Mouse (Mus musculus) embryonic facial prominence, embryonic 15.5 days (tissue): ENCODE results near the gene Grk1. TPM values are rescaled to one million over a fixed set of nuclear protein-coding genes. Genes with fewer than 3 reads are reported as not detected.

Experiments
- ATAC-seq: fragments of 200-750 bp; cut with Nextera tagmentation; 2 replicates; pipeline ENCODE4 v1.8.0; 2017; ENCODE audit warnings: low read depth, moderate TSS enrichment; ENCODE audit not compliant: insufficient number of reproducible peaks, low FRiP score, low TSS enrichment
- H3K27ac ChIP-seq: fragments of 300-500 bp; sonication (generic); replicated peaks from 2 replicates; pipeline ENCODE4 v1.5.1; 2015; ENCODE audit warnings: mild to moderate bottlenecking, inconsistent platforms
- H3K27me3 ChIP-seq: fragments of 300-500 bp; sonication (generic); 2 replicates; pipeline ENCODE4 v1.6.1; 2015; ENCODE audit warnings: inconsistent platforms
- H3K36me3 ChIP-seq: fragments of 300-500 bp; sonication (generic); 2 replicates; pipeline ENCODE4 v1.6.1; 2015; ENCODE audit warnings: mild to moderate bottlenecking, inconsistent platforms
- H3K4me1 ChIP-seq: fragments of 300-500 bp; sonication (generic); 2 replicates; pipeline ENCODE4 v1.6.1; 2015; ENCODE audit warnings: inconsistent platforms
- H3K4me2 ChIP-seq: fragments of 300-500 bp; sonication (generic); replicated peaks from 2 replicates; pipeline ENCODE4 v1.6.1; 2015; ENCODE audit warnings: mild to moderate bottlenecking, inconsistent platforms
- H3K4me3 ChIP-seq: fragments of 300-500 bp; sonication (generic); replicated peaks from 2 replicates; pipeline ENCODE4 v1.5.1; 2015; ENCODE audit warnings: mild to moderate bottlenecking, inconsistent platforms
- H3K9ac ChIP-seq: fragments of 300-500 bp; sonication (generic); 2 replicates; pipeline ENCODE4 v1.6.1; 2015; ENCODE audit warnings: inconsistent platforms
- H3K9me3 ChIP-seq: fragments of 300-500 bp; sonication (generic); replicated peaks from 2 replicates; pipeline ENCODE4 v1.6.1; 2016; ENCODE audit warnings: inconsistent platforms
- WGBS: fragments of 180-500 bp; shearing (Covaris S2); methylation state at CpG from one replicate; pipeline ENCODE4 v1.1.7; 2015; 5-methylcytosine and 5-hydroxymethylcytosine counted together
- polyA plus RNA-seq: library from polyadenylated mRNA; unstranded; fragments of >200 nt; fragmentation: Nextera tagmentation; extraction: Ambion mirVana; gene quantifications from 2 replicates; pipeline ENCODE4 v1.2.1, GENCODE M21; 2015

The Grk1 gene
- polyA plus RNA-seq, 1 experiment from 2014 or later: 0.04 TPM

DNA sequence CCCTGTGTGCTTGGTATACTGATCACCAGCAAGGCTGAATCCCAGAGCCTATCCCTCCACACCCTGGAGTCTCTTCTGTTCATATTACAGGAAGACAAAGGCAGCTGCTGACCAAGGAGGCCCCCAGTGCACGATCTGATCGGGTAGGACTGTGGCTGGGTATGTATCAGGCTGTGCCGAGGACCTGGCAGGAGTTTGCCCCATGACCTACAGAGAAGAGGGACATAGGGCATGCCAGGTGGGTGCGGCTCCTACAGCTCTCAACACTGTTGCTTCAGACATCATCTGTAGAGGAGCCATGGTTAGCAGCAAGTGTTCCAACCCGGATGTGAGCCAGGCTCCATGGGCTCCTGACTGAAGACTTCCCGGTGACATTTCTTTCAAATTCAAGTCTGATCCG, 11.0 kb upstream of the Grk1 start:
- H3K27me3 ChIP-seq: no peaks in the 10 kb centered on the region
- no peak overlapping the region for H3K27ac ChIP-seq
- 83% methylated on average over 7 of the region's 7 CpGs for WGBS
- H3K4me1 ChIP-seq: no peaks in the 10 kb centered on the region
- H3K9ac ChIP-seq: no peak overlapping the region
- H3K4me3 ChIP-seq: no peak overlapping the region
- H3K36me3 ChIP-seq: no peaks in the 10 kb centered on the region
- no peak for ATAC-seq
- H3K4me2 ChIP-seq: no peak overlapping the region
- H3K9me3 ChIP-seq: no peaks in the 10 kb centered on the region

DNA sequence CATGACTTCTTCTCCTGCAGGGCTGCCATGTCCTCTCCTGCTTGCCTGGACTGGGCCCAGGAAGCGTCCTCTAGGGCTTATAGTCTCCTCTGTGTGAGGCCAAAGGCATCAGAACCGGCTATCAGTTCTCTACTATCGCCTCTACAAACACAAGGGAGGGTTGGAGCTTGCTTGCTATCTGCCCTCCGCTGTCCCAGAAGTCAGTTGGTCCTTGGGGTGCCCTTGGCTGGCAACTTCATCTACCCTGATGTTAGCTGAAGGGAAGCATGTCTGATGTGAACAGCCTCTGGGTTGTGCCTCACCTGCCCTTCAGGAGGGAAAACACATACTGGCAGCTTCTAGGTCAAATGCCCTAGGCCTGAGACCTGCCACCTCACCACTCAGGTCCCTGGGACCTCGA, 8.2 kb upstream of the Grk1 start, which contains the start of gene Atp4b:
Atp4b (minus strand) TSS at position 101 of the 400 bp plus-strand sequence.
- Histone ChIP-seq H3K4me2 (no peak within 1 kb of the TSS), H3K27me3 (no peaks in the 10 kb centered on the region), H3K36me3 (no peaks in the 10 kb centered on the region), H3K4me3 (no peak within 1 kb of the TSS), H3K27ac (no peak within 1 kb of the TSS), H3K9ac (no peak within 1 kb of the TSS), H3K9me3 (no peaks in the 10 kb centered on the region), H3K4me1 (no peaks in the 10 kb centered on the region)
- ATAC-seq: no peak
- 82% methylated on average over 5 of the region's 5 CpGs for WGBS

DNA sequence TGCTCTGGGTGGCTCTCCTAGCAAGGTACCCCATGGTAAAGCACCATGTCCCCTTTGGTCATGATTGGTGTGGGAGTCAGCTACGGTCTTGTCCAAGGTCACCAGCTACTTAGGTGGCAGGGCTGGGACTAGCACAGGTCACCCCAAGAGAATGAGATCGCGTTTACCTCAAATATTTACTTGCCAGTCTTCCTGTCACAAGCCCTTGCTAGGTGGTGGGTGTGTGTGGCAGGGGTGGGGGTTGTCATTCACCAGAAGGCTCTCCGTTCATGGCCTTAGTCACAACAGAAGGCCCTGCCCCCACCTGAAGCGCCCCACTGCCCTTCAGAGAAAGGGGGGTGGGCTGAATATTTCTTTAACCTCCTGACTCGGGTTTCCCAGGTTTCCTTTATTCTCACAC, 1.4 kb upstream of the Grk1 start:
- Histone ChIP-seq H3K4me3 (no peak overlapping the region), H3K36me3 (no peaks in the 10 kb centered on the region), H3K9me3 (no peaks in the 10 kb centered on the region), H3K4me1 (no peaks in the 10 kb centered on the region), H3K27ac (no peak overlapping the region), H3K4me2 (no peak overlapping the region), H3K27me3 (no peaks in the 10 kb centered on the region), H3K9ac (no peak overlapping the region)
- 73% methylated on average over 6 of the region's 6 CpGs for WGBS
- no peak for ATAC-seq

DNA sequence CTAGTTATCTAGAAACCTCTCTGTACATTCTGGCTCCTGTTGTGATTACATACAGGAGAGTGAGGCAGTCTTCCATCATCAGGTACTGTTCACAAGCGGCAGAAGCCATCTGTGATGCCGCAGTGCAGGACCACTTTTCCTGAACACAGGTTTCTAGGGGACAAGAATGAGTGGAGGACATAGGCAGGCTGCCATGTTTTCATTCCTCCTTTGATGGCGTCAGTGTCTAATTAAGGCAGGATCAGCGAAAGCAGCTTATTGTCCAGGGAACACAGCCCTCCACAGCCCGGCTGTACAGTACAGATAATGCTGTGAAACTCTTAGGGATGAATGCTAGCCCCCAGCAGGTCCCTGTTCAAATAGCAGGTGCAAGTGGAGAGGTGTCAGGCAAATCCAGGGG, 1.1 kb downstream of the Grk1 start:
- Histone ChIP-seq H3K36me3 (no peaks in the 10 kb centered on the region), H3K4me3 (no peak overlapping the region), H3K4me1 (no peaks in the 10 kb centered on the region), H3K9ac (no peak overlapping the region), H3K27me3 (peaks cover 3% of the 10 kb centered on the region; the same call in 1 of the 2 replicates), H3K27ac (no peak overlapping the region), H3K4me2 (no peak overlapping the region), H3K9me3 (no peaks in the 10 kb centered on the region)
- ATAC-seq: no peak
- 72% methylated on average over 5 of the region's 5 CpGs for WGBS

DNA sequence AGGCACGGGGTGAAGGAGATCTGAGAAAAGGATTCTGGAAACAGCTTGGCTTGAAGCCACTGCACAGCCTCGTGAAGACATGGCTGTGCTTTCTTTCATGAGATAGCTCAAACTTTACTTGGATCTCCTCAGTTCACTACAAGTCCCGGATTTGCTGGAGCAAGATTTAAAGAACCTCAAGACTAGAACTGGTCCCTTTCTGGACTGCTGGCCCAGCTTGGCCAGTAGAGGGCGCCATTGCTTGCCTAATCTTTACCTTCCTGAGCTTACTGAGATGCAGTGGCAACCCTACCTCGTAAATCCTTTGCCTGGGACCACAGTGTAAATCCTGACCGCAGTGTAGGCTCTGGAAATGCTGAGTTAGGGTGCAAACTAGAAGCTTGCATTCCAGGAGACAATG, 6.7 kb downstream of the Grk1 start:
- Histone ChIP-seq H3K4me1 (no peaks in the 10 kb centered on the region), H3K27me3 (peaks cover 6% of the 10 kb centered on the region; the same call in 1 of the 2 replicates), H3K9ac (no peak overlapping the region), H3K36me3 (no peaks in the 10 kb centered on the region), H3K4me2 (no peak overlapping the region), H3K27ac (no peak overlapping the region), H3K4me3 (no peak overlapping the region), H3K9me3 (no peaks in the 10 kb centered on the region)
- 31% methylated on average over 6 of the region's 6 CpGs for WGBS
- ATAC-seq: no peak

DNA sequence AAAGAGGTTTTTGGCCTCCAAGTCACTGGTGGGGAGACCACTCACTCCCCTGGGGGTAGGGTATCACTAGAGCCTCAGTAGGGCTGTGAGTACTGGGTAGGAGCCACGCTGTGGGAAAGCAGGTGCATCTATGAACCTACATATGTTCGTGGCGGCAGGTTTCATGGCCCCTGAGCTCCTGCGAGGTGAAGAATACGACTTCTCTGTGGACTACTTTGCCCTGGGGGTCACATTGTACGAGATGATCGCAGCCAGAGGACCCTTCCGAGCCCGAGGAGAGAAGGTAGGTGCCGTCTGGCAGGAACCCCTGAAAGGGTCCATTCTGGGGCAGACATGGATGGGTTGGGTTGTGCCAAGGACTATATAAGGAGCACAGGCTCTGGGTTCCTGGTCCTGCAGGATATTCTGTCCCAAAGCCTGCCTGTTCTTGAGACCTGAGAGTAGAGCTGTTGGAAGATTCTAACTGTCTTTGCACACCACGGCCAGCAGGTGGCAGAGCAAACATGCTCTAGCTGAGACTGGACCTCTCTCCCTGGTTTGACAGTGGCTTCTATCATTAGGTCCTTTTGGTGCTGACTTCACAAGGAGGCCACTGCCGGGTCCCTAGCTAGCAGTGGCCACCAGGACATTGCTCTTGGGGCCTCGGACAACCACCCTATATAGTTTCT, 8.1 kb downstream of the Grk1 start:
- H3K4me1 ChIP-seq: no peaks in the 10 kb centered on the region
- no peak for ATAC-seq
- H3K4me2 ChIP-seq: no peak overlapping the region
- H3K9me3 ChIP-seq: no peaks in the 10 kb centered on the region
- 61% methylated on average over 13 of the region's 13 CpGs for WGBS
- H3K9ac ChIP-seq: no peak overlapping the region
- H3K27ac ChIP-seq: no peak overlapping the region
- H3K27me3 ChIP-seq: peaks cover 6% of the 10 kb centered on the region; the same call in 1 of the 2 replicates
- no peak overlapping the region for H3K4me3 ChIP-seq
- H3K36me3 ChIP-seq: no peaks in the 10 kb centered on the region

DNA sequence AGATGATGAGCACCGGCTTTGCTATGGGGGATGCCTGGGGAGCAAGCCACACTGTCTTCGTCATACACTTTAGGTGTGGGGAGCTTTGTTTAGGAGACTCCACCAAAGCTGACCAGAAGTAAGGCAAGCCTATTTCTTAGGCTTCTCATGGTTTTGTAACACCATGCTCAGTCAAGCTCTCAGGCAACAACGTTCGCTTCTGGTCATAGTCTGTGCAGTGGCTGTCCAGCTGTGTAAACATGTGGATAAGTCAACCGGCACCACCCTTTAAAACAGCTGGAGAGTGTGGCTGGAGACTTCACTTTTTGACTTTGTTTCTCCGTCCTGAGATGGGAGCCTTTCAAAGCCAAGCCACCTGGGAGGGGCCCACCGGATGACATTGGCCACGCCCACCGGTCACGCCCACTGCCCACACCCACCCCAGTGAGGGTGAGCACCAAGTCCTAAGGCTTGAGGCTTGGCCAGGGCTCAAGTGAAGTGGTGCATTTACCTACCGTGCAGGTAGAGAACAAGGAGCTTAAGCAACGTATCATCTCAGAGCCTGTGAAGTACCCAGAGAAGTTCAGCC, 9.0 kb downstream of the Grk1 start:
- H3K4me3 ChIP-seq: no peak overlapping the region
- no peak overlapping the region for H3K4me2 ChIP-seq
- no peaks in the 10 kb centered on the region for H3K9me3 ChIP-seq
- no peaks in the 10 kb centered on the region for H3K36me3 ChIP-seq
- peaks cover 6% of the 10 kb centered on the region; the same call in 1 of the 2 replicates for H3K27me3 ChIP-seq
- no peak overlapping the region for H3K9ac ChIP-seq
- no peaks in the 10 kb centered on the region for H3K4me1 ChIP-seq
- no peak overlapping the region for H3K27ac ChIP-seq
- 46% methylated on average over 12 of the region's 12 CpGs for WGBS
- no peak for ATAC-seq

DNA sequence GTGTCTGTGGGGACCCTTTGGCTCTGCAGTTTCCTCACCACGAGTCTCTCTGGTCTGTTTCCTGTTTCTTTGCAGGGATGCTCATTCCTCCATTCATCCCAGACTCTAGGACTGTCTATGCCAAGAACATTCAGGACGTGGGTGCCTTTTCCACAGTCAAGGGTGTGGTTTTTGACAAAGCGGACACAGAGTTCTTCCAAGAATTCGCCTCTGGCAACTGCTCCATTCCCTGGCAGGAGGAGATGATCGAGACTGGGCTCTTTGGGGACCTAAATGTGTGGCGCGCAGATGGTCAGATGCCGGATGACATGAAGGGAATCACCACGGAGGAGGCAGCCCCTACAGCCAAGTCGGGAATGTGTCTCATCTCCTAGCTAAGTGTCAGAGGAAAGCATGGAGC, 11.0 kb downstream of the Grk1 start:
- no peak overlapping the region for H3K9ac ChIP-seq
- H3K4me2 ChIP-seq: no peak overlapping the region
- no peak for ATAC-seq
- H3K36me3 ChIP-seq: no peaks in the 10 kb centered on the region
- peaks cover 3% of the 10 kb centered on the region; the same call in 1 of the 2 replicates for H3K27me3 ChIP-seq
- no peak overlapping the region for H3K4me3 ChIP-seq
- WGBS: 60% methylated on average over 10 of the region's 10 CpGs
- H3K4me1 ChIP-seq: no peaks in the 10 kb centered on the region
- H3K27ac ChIP-seq: no peak overlapping the region
- no peaks in the 10 kb centered on the region for H3K9me3 ChIP-seq

DNA sequence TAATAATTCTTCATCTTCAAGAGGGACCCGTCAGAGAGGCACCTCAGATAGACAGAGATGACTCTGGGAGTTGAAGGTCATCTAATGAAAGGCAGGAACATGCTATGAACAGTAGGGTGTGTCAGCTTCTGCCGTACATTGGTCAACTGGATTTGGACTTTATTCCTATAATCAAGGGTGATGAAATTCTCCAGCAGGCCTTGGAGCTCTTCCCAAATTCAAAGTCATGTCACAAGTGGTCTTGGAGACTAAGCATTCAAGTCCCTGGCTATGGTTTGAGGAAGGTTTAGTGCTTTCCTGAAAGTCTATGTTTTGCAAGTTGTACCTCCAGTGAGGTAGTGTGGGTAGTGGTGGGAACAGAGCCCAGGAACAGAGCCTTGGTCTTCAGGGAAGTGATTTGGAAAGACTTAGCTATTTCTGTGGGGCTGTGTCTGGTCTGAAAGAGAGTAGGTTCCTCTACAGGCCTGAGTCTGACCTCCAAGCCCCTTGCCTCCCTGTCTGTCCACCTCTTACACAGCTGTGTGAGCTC, 14.3 kb downstream of the Grk1 start:
- 71% methylated on average over 2 of the region's 2 CpGs for WGBS
- H3K9ac ChIP-seq: no peak overlapping the region
- ATAC-seq: no peak

DNA sequence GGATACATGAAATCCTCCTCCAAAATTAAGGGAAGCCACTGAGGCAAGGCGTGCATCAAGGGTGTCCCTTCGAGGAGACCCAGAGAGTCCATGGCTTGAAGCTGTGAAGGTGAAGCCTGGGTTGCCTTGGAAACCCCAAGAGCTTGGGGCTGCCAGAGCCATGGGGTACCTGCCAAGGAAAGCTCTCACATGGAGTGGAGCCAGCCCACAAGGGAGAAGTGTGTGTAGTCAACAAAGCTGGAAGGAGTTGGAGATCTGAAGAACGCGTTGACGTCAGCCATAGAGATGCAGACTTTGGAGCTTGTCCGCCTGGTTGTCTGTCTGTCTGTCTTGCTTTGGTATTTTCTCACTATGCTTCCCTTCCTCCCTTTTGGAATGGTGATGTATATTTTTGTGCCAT, 16.1 kb downstream of the Grk1 start:
- Histone ChIP-seq H3K27me3 (no peaks in the 10 kb centered on the region; the same call in 1 of the 2 replicates), H3K27ac (no peak overlapping the region), H3K4me3 (no peak overlapping the region), H3K9ac (no peak overlapping the region), H3K4me2 (no peak overlapping the region), H3K9me3 (no peaks in the 10 kb centered on the region), H3K4me1 (no peaks in the 10 kb centered on the region), H3K36me3 (no peaks in the 10 kb centered on the region)
- no peak for ATAC-seq
- 90% methylated on average over 6 of the region's 6 CpGs for WGBS

More for the DNA sequence above, 14.3 kb downstream of the Grk1 start:
- Histone ChIP-seq H3K4me3 (no peak overlapping the region), H3K27ac (no peak overlapping the region), H3K4me2 (no peak overlapping the region), H3K9me3 (no peaks in the 10 kb centered on the region), H3K27me3 (peaks cover 3% of the 10 kb centered on the region; the same call in 1 of the 2 replicates), H3K36me3 (no peaks in the 10 kb centered on the region), H3K4me1 (no peaks in the 10 kb centered on the region)

DNA sequence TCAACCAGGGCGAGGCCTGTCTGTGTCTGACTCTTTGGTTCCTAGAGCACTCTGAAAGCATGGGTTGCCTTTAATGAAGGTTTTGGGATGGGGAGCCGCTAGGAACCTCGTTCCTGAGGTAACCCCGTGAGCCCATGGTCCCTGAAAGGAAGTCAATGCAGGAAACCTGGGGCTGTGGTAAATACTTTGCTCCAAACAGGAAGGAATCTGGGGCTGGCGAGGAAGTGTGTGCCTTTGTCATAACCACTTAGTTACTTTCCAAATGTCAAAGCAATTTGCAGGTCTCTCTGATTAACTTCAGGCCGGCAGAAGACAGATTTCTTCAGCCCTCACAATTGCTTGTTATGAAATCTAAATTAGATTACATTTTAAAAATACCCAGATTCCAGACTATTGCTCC, 22.5 kb downstream of the Grk1 start:
- Histone ChIP-seq H3K9me3 (no peaks in the 10 kb centered on the region), H3K36me3 (no peaks in the 10 kb centered on the region), H3K9ac (no peak overlapping the region), H3K4me3 (no peak overlapping the region), H3K4me2 (no peak overlapping the region), H3K4me1 (0 out of 2 replicates have a peak, but pooled peaks cover 4% of the 10 kb centered on the region), H3K27me3 (no peaks in the 10 kb centered on the region), H3K27ac (no peak overlapping the region)
- ATAC-seq: no peak
- WGBS: 58% methylated on average over 6 of the region's 6 CpGs
